Mouse (Mus musculus) 3T3-L1 (cell line): ENCODE measurements around the gene Hmcn2.

Source experiments
- DNase-seq: peaks from one replicate; pipeline ENCODE4 v3.0.0-alpha.2; 2015; ENCODE audit warnings: low read depth, low spot score

Gene Hmcn2

DNA sequence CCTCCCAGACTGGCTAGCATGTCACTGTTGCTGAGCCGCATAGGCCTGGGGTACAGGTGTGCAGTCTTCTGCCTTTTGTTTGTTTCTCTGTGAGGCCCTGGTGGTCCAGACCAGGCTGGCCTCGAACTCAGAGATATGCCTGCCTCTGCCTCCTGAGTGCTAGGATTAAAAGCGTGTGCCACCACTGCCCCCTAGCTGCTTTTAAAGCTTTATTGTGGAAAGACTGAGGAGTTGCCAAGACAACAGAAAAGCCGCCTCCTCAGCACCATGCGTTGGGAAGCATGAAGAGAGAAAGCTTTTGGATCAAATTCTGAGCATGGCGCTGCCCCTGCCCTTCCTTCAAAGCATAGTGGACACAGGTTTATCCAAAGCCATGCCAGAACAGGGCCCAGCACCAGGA is 194.6 kb downstream of the Hmcn2 start:
- DNase-seq, result no peak
